Mouse (Mus musculus) testis, postnatal 10 days (tissue): ENCODE results near the gene Kmo.

ENCODE experiments used
- DNase-seq: peaks from one replicate; pipeline ENCODE4 v3.0.0; 2021; ENCODE audit warnings: low spot score

Gene Kmo

GRCm38 (mm10) chr1:175619814-175620431 lies at the start of gene Kmo:
Gene Kmo (plus strand): TSS chr1:175620381.
- no peak for DNase-seq

GRCm38 (mm10) chr1:175574129-175574528 lies 46.1 kb upstream of the Kmo start:
- DNase-seq = no peak

- DNase-seq = no peak
Observed at GRCm38 (mm10) chr1:175578425-175579096, 41.6 kb upstream of the Kmo start.

GRCm38 (mm10) chr1:175579598-175580235 lies 40.5 kb upstream of the Kmo start:
- DNase-seq = no peak

- DNase-seq = no peak
Observed at GRCm38 (mm10) chr1:175580346-175580745, 39.8 kb upstream of the Kmo start.

- no peak for DNase-seq
Observed at GRCm38 (mm10) chr1:175582799-175583198, 37.4 kb upstream of the Kmo start.

GRCm38 (mm10) chr1:175585267-175585666 lies 34.9 kb upstream of the Kmo start:
- no peak for DNase-seq

- DNase-seq = no peak
Observed at GRCm38 (mm10) chr1:175586656-175587055, 33.5 kb upstream of the Kmo start.

- DNase-seq = no peak
Observed at GRCm38 (mm10) chr1:175592832-175593231, 27.3 kb upstream of the Kmo start.

GRCm38 (mm10) chr1:175602231-175602630 lies 17.9 kb upstream of the Kmo start:
- DNase-seq = no peak

GRCm38 (mm10) chr1:175603390-175603789 lies 16.8 kb upstream of the Kmo start:
- DNase-seq = no peak

GRCm38 (mm10) chr1:175607308-175607707 lies 12.9 kb upstream of the Kmo start:
- DNase-seq = no peak

GRCm38 (mm10) chr1:175607838-175608585 lies 12.2 kb upstream of the Kmo start:
- DNase-seq = no peak

- no peak for DNase-seq
Observed at GRCm38 (mm10) chr1:175608708-175609107, 11.5 kb upstream of the Kmo start.

GRCm38 (mm10) chr1:175614992-175615391 lies 5.2 kb upstream of the Kmo start:
- DNase-seq = no peak

- no peak for DNase-seq
Observed at GRCm38 (mm10) chr1:175623656-175624055, 3.5 kb downstream of the Kmo start.

- DNase-seq = peak; percentile 95
Observed at GRCm38 (mm10) chr1:175625257-175625879, 5.2 kb downstream of the Kmo start, which contains the start of gene Fh1. Gene Fh1 (minus strand): TSS chr1:175625635.

GRCm38 (mm10) chr1:175625990-175626692 lies 6.0 kb downstream of the Kmo start:
- no peak for DNase-seq

- DNase-seq = no peak
Observed at GRCm38 (mm10) chr1:175629248-175629647, 9.1 kb downstream of the Kmo start.

- DNase-seq = no peak
Observed at GRCm38 (mm10) chr1:175630345-175630744, 10.2 kb downstream of the Kmo start.

GRCm38 (mm10) chr1:175631080-175631479 lies 10.9 kb downstream of the Kmo start:
- DNase-seq = no peak
